ENCODE assay signal across 7 mouse cellular contexts in genomic region chr4:155221599-155222551, GRCm38 (mm10). TPM values are rescaled to one million over a fixed set of nuclear protein-coding genes. Genes with fewer than 3 reads are reported as not detected.
DNase-seq lines count a peak whose midpoint lies in the region; TF ChIP-seq lines count a peak whose summit lies in the region.

No protein-coding gene starts in this region.

- WGBS in midbrain, embryonic 10.5 days, result under 1% methylated on average over 93 of the region's 93 CpGs
- WGBS in small intestine, adult 2 months, result under 1% methylated on average over 91 of the region's 93 CpGs

- peaks cover 65% of the 10 kb centered on the region for H3K4me1 ChIP-seq in midbrain, embryonic 10.5 days
- peaks cover 35% of the 10 kb centered on the region for H3K4me1 ChIP-seq in small intestine, adult 2 months (ENCODE audit: control insufficient read depth, insufficient read depth, insufficient read length, low read length)

- no peaks in the 10 kb centered on the region for H3K9me3 ChIP-seq in midbrain, embryonic 10.5 days (replicated peaks)

- H3K36me3 ChIP-seq in midbrain, embryonic 10.5 days, result peaks cover 24% of the 10 kb centered on the region
- H3K36me3 ChIP-seq in small intestine, adult 2 months (ENCODE audit: control insufficient read depth, insufficient read depth, low read length), result no peaks in the 10 kb centered on the region

- no peaks in the 10 kb centered on the region for H3K27me3 ChIP-seq in midbrain, embryonic 10.5 days (ENCODE audit: low read depth, poor library complexity, severe bottlenecking)
- no peaks in the 10 kb centered on the region for H3K27me3 ChIP-seq in small intestine, adult 2 months (ENCODE audit: control insufficient read depth, insufficient read depth, low read length)

- intact Hi-C loops in left cerebral cortex, postnatal 4 days (cut with DNase I), result no loop called here

- peak overlapping the region; percentile 98 for H3K4me3 ChIP-seq in midbrain, embryonic 10.5 days
- peak overlapping the region; percentile 91 for H3K4me3 ChIP-seq in small intestine, adult 2 months (ENCODE audit: low read depth, low read length)

- TF ChIP-seq POLR2A in small intestine, adult 2 months (IDR thresholded peaks at IDR 0.05; ENCODE audit: low read depth, low read length), result no peak

- DNase-seq in R1 (ENCODE audit: low read depth, low spot score), result peak; percentile 72
- peak; percentile 85 to 89 for DNase-seq in cerebellum, postnatal 25 days
- peak; percentile 70 to 82 for DNase-seq in gastrocnemius, adult 8-10 months (ENCODE audit: low spot score in 2 of 2)
- peak; percentile 79 for DNase-seq in induced T-regulatory cell, adult 2 months (ENCODE audit: low read depth)
- DNase-seq in left cerebral cortex, postnatal 4 days, result peak; percentile 88
- DNase-seq in midbrain, embryonic 10.5 days (ENCODE audit: low spot score), result peak; percentile 68

- peak overlapping the region; percentile 94 for H3K27ac ChIP-seq in midbrain, embryonic 10.5 days (replicated peaks)
- H3K27ac ChIP-seq in small intestine, adult 2 months (ENCODE audit: insufficient read depth, low read depth, low read length), result peak overlapping the region; percentile 23

- TF ChIP-seq CTCF in small intestine, adult 2 months (IDR thresholded peaks at IDR 0.05; ENCODE audit: extremely low read depth, insufficient read length, insufficient replicate concordance, low read depth, low read length), result no peak

RNA-seq across cellular contexts. Expression of gene Ski, which starts 0.5 kb away (rescaled TPM):
- 10 to 100 TPM; 25.8 to 29.6 (median 28.3) TPM for total RNA-seq in gastrocnemius, adult 8-10 months (2022)
- total RNA-seq in left cerebral cortex, postnatal 4 days (2021), result 100 to 1,000 TPM; 117 to 121 TPM
- 8.9 and 10.1 TPM in 2 replicates for polyA plus RNA-seq in midbrain, embryonic 10.5 days (2016; fragmentation: Nextera tagmentation; extraction: Ambion mirVana)
- polyA plus RNA-seq in small intestine, adult 2 months (2012; rRNA removed), result 27.8 and 48.0 TPM in 2 replicates

RNA-seq across cellular contexts. Expression of gene Faap20, which starts 27.7 kb away (rescaled TPM):
- total RNA-seq in gastrocnemius, adult 8-10 months (2022), result 1 to 10 TPM; 3.6 to 6.8 (median 5.0) TPM
- 10 to 100 TPM; 32.1 to 33.0 TPM for total RNA-seq in left cerebral cortex, postnatal 4 days (2021)
- 118 and 120 TPM in 2 replicates for polyA plus RNA-seq in midbrain, embryonic 10.5 days (2016; fragmentation: Nextera tagmentation; extraction: Ambion mirVana)
- 22.5 and 52.0 TPM in 2 replicates for polyA plus RNA-seq in small intestine, adult 2 months (2012; rRNA removed)

Comparison
In these comparisons a context has a peak if more than half of its experiments do, and no peak if none do; other contexts are left out.
1. Peak in every context shown above with its lines: DNase-seq, H3K4me3 ChIP-seq and H3K27ac ChIP-seq.
2. RNA of gene Faap20, which starts 27.7 kb away (total RNA-seq): 32.1 to 33.0 TPM in left cerebral cortex, postnatal 4 days; 3.6 to 6.8 TPM in gastrocnemius, adult 8-10 months; every median in the first group is over 4 times any median in the second.